Mouse (Mus musculus): Measurements from ENCODE around the gene Ube2o. TPM values are rescaled to one million over a fixed set of nuclear protein-coding genes. Genes with fewer than 3 reads are reported as not detected.

Ube2o gene
- polyA plus RNA-seq, 1 experiment, result 27.8 TPM

GRCm38 (mm10) chr11:116572756-116573543 is 8.3 kb downstream of the Ube2o start:
- no peak for TF ChIP-seq GATA1 (IDR thresholded peaks at IDR 0.05; ENCODE audit: low read length)

GRCm38 (mm10) chr11:116571767-116572679 is 9.2 kb downstream of the Ube2o start:
- no peak for TF ChIP-seq GATA1 (IDR thresholded peaks at IDR 0.05; ENCODE audit: low read length)

GRCm38 (mm10) chr11:116570821-116571220 is 10.4 kb downstream of the Ube2o start:
- no peak for TF ChIP-seq GATA1 (IDR thresholded peaks at IDR 0.05; ENCODE audit: low read length)

DNA sequence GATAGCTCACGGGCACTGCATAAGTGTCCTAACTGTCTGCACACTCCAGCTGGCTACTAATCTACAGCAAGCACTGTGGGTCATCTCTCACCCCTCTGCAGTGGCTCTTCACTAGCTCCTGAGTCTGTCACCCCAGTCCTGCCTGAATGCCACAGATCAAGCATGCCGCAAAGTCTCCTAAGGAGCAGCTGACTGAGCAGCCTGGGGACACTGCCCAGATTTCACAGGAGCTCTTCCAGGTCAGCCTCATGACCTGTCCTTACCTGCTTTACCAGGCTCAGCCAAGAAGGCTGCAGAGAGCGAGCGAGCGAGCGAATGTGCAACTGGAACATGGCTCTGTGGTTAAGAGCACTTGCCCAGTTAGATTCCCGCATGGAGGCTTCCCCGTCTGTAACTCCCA is 13.7 kb downstream of the Ube2o start:
- no peak for TF ChIP-seq GATA1 (IDR thresholded peaks at IDR 0.05; ENCODE audit: low read length)

- no peak for TF ChIP-seq GATA1 (IDR thresholded peaks at IDR 0.05; ENCODE audit: low read length)
Observed at GRCm38 (mm10) chr11:116565283-116566041, 15.8 kb downstream of the Ube2o start.

- TF ChIP-seq GATA1 (IDR thresholded peaks at IDR 0.05; ENCODE audit: low read length), result no peak
Observed at GRCm38 (mm10) chr11:116556308-116556707, 24.9 kb downstream of the Ube2o start.

GRCm38 (mm10) chr11:116555572-116555971 is 25.7 kb downstream of the Ube2o start:
- TF ChIP-seq GATA1 (IDR thresholded peaks at IDR 0.05; ENCODE audit: low read length), result no peak

GRCm38 (mm10) chr11:116554171-116554878 is 26.9 kb downstream of the Ube2o start:
- TF ChIP-seq GATA1 (IDR thresholded peaks at IDR 0.05; ENCODE audit: low read length), result no peak

DNA sequence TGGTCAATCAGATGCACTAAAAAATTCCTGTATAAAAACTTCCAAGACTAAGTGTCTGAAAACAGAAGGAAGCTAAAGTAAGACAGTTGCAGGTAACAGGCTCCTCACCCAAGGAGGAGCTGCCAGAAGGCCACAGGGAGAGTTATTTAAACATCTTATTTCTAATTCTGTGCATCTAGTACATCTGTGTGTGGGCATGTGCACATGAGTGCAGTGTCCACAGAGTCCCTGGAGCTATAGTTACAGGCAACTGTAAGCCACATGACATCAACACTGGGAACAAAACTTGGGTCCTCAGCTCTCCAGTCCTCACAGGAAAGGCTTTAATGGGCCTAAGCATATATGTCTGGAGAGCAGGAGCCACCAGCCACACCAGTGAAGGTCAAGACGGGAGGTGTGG is 29.1 kb downstream of the Ube2o start:
- TF ChIP-seq GATA1 (IDR thresholded peaks at IDR 0.05; ENCODE audit: low read length), result no peak

DNA sequence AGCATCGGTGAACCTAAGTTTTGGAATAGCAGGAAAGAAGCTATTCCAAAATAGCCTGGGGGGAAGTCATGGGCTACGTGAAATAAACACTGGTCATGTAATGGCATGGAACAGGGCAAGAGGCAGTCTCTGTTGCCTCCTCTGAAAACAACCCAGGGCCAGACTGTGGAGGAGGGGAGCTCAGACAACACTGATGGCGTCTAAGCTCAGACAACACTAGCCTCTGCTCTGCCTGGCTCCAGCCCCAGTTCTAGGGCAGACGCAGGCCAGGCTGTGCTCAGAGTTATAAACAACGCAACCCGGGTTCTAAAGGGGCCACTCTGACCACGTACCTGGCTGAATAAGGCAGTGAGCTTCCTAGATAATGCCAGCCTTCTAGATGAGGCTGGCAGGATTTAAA is 30.5 kb downstream of the Ube2o start:
- no peak for TF ChIP-seq GATA1 (IDR thresholded peaks at IDR 0.05; ENCODE audit: low read length)

DNA sequence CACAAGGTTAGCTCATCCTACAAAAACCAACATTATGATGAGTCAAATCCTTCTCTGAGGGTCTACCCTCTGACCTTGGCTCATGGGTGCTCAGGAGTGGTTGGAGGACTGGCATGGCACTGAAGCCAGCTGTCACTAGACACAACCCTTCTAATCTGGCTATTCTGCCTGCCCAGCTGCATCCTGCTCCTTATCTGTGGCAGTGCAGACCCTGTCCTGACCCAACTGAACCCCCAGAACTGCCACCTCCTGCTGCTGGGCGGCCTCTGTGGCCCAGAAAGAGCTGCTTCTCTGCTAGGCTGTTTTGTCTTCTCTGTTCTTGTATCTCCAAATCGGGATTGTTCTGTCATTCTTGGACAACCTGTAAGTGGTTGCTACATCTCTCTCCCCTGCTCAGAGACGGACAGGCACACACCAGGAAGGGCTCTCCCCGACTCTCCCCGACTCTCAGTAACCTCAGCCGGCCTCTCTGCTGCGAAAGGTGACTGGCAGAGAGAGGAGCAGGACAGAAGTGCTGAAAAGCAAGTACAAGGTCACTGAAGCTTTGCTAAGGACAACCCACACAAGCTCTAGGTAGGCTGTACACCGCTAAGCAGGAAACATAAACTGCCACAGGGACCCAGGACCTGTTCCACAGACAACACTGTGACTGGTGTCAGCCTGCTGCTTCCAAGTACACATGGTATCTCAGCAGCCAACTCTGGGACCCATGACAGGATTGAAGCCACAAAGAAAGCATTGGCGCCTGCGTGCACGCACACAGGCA is 31.8 kb downstream of the Ube2o start:
- TF ChIP-seq GATA1 (IDR thresholded peaks at IDR 0.05; ENCODE audit: low read length), result no peak

DNA sequence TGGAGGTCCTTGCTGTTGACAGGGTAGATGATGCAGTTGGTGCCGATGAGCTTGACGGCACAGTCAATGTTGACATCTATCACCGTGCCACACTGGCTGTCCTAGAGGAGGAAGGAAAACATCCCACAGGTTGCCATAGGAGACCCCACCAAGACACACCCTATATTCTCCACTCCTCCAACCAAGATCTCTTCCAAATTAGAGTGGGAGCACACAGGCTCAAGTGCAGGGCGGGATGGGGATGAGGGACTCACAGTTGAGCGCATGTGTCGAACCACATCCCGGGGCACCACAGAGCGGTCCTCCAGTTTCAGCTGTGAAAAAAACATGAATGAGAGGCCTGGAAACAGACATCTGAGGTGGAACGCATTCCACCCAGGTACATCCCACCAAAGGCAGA is 32.5 kb downstream of the Ube2o start:
- TF ChIP-seq GATA1 (IDR thresholded peaks at IDR 0.05; ENCODE audit: low read length), result no peak

DNA sequence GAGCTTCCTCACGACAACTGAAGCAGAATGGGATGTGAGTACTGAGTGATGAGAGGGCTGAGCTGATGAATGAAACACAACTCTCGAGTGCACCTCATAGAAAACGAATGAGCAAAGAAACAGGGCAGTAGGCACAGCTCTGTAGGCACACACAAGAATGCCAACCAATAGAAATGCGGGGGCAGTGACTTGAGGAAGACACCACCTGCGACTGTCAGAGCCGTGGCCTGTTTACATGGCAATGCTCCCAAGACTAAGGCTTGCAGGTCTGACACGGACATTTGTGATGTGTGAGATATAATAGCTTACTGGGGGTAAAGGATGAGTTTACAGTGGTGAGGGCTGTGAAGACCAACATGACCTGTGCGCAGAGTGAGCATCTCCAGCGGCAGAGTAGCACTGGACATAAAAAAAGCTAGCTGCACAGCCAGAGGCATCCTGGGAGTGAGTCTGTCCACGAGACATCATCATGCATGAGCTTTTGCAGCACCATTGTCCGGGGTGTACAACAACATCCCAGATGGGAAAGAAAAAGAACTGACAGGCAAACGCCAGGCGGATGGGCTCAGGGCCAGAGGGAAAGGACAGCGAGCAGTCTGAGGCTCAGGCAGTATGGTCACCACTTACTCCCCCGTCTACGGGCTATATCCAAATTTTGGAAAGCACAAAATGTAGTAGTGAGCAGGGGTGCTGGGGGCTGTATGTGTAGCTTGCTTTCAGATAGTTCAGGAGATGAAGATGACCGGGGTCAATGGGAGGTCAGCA is 33.8 kb downstream of the Ube2o start:
- TF ChIP-seq GATA1 (IDR thresholded peaks at IDR 0.05; ENCODE audit: low read length), result no peak

DNA sequence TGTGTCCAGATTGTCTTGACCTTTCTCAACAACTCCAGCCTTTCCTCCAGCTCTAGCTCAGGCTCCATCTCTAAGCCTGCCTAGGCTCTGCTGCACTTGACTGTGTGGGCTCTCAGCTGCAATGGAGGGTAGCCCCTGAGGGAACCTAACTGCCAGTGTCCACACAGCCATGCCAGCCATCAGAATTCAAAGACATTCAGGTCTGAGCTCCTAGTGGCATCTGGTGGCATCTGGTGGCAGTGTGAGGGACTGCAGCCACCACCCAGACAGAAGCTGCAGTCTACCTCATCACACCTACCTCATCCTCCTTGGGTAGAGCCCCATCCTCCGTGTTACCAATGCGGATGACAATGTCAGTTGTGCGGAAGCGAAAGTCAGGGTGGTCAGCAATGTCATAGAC is 38.1 kb downstream of the Ube2o start:
- no peak for TF ChIP-seq GATA1 (IDR thresholded peaks at IDR 0.05; ENCODE audit: low read length)
